Mouse (Mus musculus): ENCODE results near the gene Grin2c.

Grin2c gene

DNA sequence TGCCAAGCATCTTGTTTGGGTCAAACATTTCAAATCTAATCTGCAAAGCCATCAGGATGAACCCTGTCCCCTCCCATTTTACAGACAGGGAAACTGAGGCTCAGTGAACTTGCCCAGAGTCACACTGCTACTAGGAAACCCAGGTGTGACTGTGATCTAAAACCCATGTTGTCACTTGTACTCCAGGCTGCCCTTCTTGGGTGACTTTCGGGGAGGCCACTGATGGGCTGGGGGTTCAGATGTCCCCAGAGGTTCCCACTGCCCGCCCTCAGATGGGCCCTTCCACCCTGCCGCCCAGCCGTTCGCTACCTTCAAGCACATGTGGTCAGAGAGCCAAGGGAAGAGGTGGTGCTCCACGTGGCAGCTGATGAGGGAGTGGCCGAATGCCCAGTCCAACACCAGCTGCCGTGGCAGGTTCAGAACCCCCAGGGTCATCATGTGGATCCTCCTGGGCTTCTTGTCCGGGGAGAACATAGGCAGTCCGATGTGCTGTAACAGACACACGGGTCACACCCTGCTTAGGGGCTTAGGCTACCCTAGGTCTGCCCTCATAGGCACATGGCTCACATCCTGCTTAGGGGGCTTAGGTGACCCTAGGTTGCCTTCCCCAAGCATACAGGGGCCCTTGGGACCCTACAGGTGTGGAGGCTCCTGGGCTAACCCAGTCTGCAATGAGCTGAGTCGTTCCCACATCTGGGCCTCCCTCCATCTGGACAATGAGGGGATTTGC lies 17.0 kb upstream of the Grin2c start:
- in situ Hi-C loops (cut with MboI) = no loop called here

DNA sequence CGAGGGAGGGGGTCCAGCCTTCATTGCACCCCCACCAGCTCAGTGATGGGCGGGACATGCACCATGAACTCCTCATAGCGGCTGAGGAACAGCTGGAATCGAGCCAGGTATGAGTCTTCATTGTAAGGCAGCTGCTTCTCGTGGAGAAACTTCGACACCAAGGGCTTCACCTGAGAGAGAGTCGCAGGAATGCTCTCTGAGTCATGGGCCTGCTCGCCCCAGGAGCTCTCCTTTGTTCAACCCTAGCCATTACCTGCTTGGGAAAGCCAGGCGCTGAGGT lies 16.4 kb upstream of the Grin2c start:
- in situ Hi-C loops (cut with MboI) = no loop called here

DNA sequence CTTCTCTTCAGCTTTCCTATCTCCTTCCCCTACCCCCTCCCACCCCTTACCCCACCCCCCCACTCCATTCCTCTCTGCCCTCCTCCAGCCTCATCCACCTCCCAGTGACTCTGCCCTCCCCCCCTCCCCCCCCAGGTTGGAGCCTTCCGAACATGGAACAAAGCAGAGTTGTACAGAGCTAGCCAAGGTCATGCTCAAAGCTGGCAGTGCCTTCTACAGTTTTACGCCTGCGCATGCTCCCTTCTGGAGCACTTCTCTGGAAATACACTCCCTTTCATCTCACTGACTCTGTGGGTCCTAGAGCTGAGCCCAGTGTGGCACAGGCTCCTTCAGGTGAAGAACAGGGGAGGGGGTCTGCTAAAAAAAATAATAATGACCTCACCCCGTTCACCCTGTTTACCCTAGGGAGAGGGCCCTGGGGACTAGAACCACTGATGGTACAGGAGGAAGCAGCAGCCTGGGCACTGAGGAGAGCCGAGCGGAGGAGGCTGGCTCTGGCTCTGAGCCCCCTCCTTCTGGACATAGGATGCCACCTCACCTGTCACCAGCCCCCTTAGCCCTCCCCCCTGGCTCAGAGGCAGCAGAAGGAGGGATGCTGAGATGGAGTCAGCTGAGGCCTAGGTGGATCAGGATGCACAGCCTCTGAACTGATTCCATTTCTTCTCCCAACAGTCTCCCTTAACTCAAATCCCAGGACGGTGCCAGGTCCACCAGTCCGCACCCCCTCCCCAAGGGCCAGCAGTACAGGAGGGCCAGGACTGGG lies 15.9 kb upstream of the Grin2c start:
- in situ Hi-C loops (cut with MboI) = no loop called here

DNA sequence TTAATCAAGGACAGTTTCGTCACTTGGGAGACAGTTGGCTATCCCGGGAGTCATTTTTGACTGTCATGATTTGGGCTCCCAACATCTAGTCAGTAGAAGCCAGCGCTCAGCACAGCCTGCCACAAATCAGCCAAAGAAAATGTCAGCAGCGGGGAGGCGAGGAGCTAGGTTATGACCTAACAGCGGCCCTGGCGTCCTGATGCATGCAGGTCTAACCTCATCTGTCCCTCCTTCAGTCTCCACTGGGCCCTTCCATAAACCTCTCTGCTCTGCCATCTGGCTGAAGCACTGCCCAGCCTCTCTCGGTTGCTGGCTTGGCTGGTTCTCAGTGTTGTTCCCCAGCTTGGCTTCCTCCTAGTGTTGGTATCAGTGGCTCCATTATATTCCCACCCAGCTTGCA lies 15.3 kb upstream of the Grin2c start:
- in situ Hi-C loops (cut with MboI) = no loop called here

- in situ Hi-C loops (cut with MboI) = no loop called here
These were observed 12.7 kb upstream of the Grin2c start for GRCm38 (mm10) chr11:115279726-115280125.

DNA sequence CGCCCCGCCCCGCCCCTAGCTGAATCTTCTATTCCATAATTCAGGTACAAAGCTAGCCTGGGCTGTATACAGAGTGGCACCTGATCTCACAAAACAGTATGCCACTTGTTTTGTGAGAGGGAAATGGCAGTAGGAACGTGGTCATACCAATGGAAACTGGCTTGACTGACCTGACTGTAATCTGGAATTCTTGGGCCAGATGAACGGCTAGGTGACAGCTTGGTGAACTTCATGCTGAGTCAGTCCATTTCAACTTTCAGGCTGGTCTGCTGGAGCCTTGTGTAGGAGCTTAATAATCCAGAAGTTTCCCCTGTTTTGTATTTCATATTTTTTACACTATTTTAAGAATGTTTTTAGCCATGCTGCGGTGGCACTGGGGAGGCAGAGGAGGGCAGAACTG lies 11.1 kb upstream of the Grin2c start:
- in situ Hi-C loops (cut with MboI) = no loop called here

- in situ Hi-C loops (cut with MboI) = no loop called here
These were observed 10.5 kb upstream of the Grin2c start for GRCm38 (mm10) chr11:115277604-115277975.

GRCm38 (mm10) chr11:115276780-115277603 lies 9.9 kb upstream of the Grin2c start, which contains the start of gene Fdxr:
Gene Fdxr (minus strand): TSS chr11:115277050.
- in situ Hi-C loops (cut with MboI) = no loop called here

DNA sequence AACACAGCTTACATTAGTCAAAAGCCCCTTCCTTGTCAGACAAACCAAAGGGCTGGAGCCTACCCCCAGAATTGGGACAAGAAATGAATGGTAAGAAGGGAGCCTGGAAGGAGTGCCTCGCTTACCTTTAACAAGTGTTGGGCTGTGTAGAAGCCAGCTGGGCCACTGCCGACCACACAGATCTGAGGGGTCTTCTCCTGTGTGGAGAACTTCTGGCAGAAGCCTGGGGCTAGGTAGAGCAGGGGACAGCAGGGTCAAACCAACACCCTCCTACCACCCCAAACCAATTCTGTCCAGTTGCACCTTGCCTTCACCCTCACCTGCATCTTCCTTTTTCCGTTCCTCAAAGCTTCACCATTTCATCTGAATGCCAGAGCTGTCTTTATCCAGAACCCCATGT lies 8.9 kb upstream of the Grin2c start:
- in situ Hi-C loops (cut with MboI) = no loop called here

DNA sequence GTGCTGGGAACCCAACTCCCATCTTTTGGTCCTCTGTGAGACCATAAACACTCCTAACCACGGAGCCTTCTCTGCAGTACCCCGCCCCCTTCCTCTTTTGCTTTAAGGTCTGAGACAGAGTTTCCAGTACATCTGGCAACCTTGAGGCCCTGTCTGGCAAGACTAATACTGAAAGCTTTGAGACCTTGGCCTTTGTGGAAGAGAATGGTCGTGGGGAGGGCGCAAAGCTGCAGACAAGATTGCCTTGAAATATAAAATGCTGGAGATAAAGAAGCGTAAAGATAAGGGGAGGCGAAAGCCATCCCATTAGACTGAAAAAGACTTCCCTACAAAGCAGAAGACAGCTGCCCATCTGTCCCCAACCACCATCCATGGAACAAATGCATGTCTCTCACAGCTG lies 8.5 kb upstream of the Grin2c start:
- in situ Hi-C loops (cut with MboI) = no loop called here

DNA sequence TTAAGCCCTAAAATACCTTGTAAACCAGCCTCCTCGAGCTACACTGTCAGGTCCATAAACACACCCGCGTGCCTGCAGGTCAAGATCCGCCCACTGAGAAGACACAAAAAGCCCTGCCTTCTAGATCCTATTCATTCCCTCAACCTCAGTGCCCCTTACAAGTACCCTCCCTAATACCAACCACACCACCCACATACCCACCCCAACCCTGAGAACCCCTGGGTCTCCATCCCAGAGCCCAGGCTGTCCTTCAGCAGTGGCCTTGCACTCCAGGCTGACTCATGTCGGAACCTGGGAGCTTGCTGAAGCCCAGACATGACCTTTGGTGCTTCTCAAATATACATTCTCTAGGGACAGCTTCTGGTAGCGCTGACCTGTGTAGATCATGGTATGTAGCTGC lies 7.7 kb upstream of the Grin2c start:
- in situ Hi-C loops (cut with MboI) = no loop called here

DNA sequence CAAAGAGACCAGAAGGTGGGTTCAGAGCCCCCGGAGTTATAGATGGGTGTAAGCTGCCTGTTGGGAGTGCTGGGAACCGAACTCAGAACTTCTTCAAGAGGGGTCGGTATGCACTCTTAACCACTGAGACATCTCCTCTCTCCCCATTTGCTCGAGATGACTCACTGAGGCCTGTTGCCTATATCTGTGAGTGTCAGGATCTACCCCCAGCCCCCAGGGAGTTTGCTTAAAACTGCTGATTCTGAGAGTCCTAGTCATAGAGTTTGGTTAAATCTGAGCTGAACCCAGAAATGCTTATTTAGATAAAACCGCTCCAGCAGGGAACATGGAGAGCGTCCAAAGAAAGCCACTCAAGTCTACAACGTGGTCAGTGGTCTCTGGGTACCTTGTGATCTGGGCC lies 7.1 kb upstream of the Grin2c start:
- in situ Hi-C loops (cut with MboI) = no loop called here

GRCm38 (mm10) chr11:115273735-115274134 lies 6.7 kb upstream of the Grin2c start:
- in situ Hi-C loops (cut with MboI) = no loop called here

- in situ Hi-C loops (cut with MboI) = no loop called here
These were observed 6.0 kb upstream of the Grin2c start for GRCm38 (mm10) chr11:115272894-115273498.

DNA sequence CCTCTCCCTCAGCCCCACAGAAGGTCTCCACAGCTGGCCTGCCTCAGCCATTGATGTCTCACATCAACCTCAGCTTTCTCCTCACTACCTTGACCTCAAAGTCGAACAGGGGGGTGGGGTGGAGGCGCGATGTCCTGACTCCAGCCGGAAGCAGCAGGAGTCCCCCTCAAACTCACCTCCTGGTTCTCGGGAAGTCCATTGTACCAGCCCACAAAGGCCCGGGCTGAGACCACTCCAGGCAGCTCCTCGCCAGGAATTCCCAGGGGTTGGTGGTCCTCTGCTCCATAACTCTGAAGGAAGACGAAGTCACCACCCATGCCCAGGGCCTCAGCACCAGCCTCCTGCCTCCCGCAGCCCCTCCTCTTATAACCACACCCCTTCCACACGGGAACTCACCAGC lies 4.4 kb upstream of the Grin2c start:
- in situ Hi-C loops (cut with MboI) = no loop called here

DNA sequence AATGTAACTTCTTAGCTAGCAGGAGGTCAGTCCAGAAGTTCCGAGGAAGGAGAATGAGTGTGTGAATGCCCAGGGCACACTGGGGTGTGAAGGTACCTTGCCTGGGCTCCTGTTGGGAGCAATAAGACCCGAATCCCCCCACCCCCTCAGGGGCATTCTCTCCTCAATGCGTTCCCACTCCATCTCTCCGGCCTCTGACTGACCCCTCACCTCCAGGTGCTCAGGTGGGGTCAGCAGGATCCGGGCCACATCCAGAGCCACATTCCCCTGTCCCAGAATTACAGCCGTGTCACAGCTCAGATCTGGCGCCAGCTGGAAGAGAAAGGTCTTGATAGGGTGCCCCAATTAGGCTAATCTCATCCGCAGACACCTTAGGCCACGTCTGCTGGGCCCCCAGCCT lies 4.0 kb upstream of the Grin2c start:
- in situ Hi-C loops (cut with MboI) = no loop called here

DNA sequence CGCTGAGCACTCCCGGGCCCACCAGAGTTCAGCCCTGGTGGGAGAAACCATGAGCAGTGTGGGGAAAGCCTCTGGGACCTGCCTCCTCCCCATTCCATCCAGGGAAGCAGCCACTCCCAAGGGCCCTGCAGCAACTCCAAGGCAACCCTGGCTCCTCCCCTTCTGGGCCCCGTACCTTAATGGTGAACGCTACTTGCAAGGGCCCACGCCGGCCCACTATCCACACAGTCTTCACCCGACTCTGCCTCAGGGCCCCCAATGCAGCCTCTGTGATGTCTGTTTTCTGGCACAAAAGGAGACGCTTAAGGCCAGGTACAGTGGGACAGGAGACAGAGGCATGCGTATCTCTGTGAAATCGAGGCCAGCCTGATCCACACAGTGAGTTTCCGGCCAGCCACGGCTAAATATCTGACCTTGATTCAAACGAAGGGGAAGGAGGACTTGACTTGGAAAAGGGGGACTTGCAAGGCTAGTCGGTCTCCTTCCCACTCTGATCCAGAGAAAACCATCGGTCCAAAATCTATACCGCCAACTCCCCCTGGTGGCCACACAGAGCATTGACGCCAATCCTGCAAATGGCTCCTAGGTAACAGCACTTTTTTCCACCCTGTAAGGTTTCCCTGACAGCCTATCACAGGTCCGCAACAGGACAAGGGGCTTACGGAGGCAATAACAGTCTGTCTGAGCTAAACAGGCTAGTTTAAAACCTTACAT lies 3.3 kb upstream of the Grin2c start:
- in situ Hi-C loops (cut with MboI) = no loop called here

GRCm38 (mm10) chr11:115269330-115270066 lies 2.5 kb upstream of the Grin2c start:
- in situ Hi-C loops (cut with MboI) = no loop called here

DNA sequence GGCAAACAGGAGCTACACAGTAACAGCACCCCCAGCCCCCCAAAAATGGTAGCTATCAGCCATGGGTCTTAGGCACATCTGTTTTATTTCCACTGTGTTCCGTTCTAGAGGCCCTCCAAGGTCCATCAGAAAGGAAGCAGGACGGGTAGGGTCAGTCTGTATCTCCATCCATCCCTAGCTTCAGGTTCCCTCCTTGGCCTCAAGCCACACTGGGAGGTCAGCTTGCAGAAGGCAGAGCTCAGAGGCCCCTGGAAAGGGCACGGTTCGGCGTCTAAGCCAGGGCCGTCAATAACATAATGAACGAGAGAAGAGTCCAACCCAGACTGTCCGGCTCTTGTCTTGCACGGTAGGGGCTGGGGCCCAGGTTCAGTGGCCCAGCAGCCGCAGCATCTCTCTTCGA lies 915 bp upstream of the Grin2c start:
- in situ Hi-C loops (cut with MboI) = no loop called here

DNA sequence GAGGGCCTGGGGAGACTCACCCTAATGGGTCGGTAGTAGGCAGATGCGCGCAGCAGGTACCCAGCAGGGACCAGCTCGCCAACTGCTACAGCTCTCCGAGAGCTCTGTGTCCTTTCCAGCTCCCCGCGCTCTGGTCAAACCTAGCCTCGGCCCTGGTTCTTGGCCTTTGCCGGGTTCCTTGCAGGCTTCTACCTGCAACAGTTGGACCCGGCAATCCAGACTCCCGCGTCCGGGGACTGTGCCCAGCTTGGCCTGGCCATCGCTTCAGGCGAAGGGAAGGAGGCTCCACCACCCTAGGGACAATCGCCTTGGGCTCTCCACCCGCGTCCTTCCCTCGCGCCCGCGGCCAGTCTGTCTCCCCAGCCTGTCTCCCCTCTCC lies 654 bp downstream of the Grin2c start:
- in situ Hi-C loops (cut with MboI) = no loop called here

GRCm38 (mm10) chr11:115265771-115266399 lies 1.2 kb downstream of the Grin2c start:
- in situ Hi-C loops (cut with MboI) = no loop called here
